Mouse (Mus musculus) midbrain, embryonic 11.5 days (tissue): ENCODE data around the gene Ndel1. TPM values are rescaled to one million over a fixed set of nuclear protein-coding genes. Genes with fewer than 3 reads are reported as not detected.

Source experiments
- ATAC-seq: fragments of 200-750 bp; cut with Nextera tagmentation; 2 replicates; pipeline ENCODE4 v1.8.0; 2017; ENCODE audit warnings: moderate TSS enrichment, moderate library complexity; ENCODE audit not compliant: low FRiP score
- DNase-seq: peaks from one replicate; pipeline ENCODE4 v3.0.0; 2015; ENCODE audit warnings: low spot score; ENCODE audit errors: missing footprints
- H3K27ac ChIP-seq: fragments of 300-500 bp; sonication (generic); 2 replicates; pipeline ENCODE4 v1.5.1; 2014; ENCODE audit warnings: low read depth, low read length
- H3K27me3 ChIP-seq: fragments of 300-500 bp; sonication (generic); 2 replicates; pipeline ENCODE4 v1.6.1; 2014; ENCODE audit warnings: mild to moderate bottlenecking, low read length, moderate library complexity, mixed read lengths; ENCODE audit not compliant: control insufficient read depth, insufficient read depth
- H3K36me3 ChIP-seq: fragments of 300-500 bp; sonication (generic); 2 replicates; pipeline ENCODE4 v1.6.1; 2014; ENCODE audit warnings: mild to moderate bottlenecking, low read length, moderate library complexity, mixed read lengths; ENCODE audit not compliant: control insufficient read depth, insufficient read depth
- H3K4me1 ChIP-seq: fragments of 300-500 bp; sonication (generic); 2 replicates; pipeline ENCODE4 v1.6.1; 2014; ENCODE audit warnings: low read length; ENCODE audit not compliant: control insufficient read depth, insufficient read depth
- H3K4me2 ChIP-seq: fragments of 300-500 bp; sonication (generic); 2 replicates; pipeline ENCODE4 v1.6.1; 2014; ENCODE audit warnings: mild to moderate bottlenecking, moderate library complexity
- H3K4me3 ChIP-seq: fragments of 300-500 bp; sonication (generic); 2 replicates; pipeline ENCODE4 v1.5.1; 2014; ENCODE audit warnings: low read depth, low read length
- H3K9ac ChIP-seq: fragments of 300-500 bp; sonication (generic); 2 replicates; pipeline ENCODE4 v1.6.1; 2014; ENCODE audit warnings: low read length
- H3K9me3 ChIP-seq: fragments of 300-500 bp; sonication (generic); 2 replicates; pipeline ENCODE4 v1.6.1; 2016; ENCODE audit warnings: low read length; ENCODE audit not compliant: control insufficient read depth
- WGBS: fragments of 180-500 bp; shearing (Covaris S2); extraction: QIAGEN DNeasy Blood & Tissue Kit; methylation state at CpG from one replicate; pipeline ENCODE4 v1.1.7; 2014; 5-methylcytosine and 5-hydroxymethylcytosine counted together
- polyA plus RNA-seq: library from polyadenylated mRNA; unstranded; fragments of >200 nt; fragmentation: Nextera tagmentation; extraction: Ambion mirVana; gene quantifications from 2 replicates; pipeline ENCODE4 v1.2.1, GENCODE M21; 2014

Gene Ndel1
- polyA plus RNA-seq, 1 experiment from 2014 or later = 47.6 TPM

DNA sequence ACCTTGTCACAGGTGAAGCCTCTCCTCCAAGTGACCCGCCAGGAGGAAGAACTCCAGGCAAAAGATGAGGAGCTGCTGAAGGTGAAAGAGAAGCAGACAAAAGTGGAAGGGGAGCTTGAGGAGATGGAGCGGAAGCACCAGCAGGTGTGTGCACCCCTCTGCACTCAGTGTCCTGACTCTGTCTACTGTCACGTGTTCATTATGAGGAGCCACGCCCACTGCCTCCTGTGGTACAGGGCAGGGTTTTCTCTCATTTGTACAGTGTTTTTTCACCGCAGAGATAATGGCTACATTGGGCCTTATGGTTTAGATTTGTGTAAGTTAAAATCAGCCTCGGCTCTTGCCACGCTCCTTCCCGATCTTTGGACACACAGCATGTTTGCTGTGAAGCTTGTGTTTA, 85.8 kb downstream of the Ndel1 start:
- H3K27me3 ChIP-seq = no peaks in the 10 kb centered on the region
- no peak overlapping the region for H3K4me3 ChIP-seq
- peaks cover 53% of the 10 kb centered on the region for H3K36me3 ChIP-seq
- no peak overlapping the region for H3K9ac ChIP-seq
- DNase-seq (no peak), ATAC-seq (no peak)
- no peaks in the 10 kb centered on the region for H3K4me1 ChIP-seq
- no peaks in the 10 kb centered on the region for H3K9me3 ChIP-seq
- no peak overlapping the region for H3K4me2 ChIP-seq
- no peak overlapping the region for H3K27ac ChIP-seq
- WGBS = 84% methylated on average over 8 of the region's 8 CpGs

- Histone ChIP-seq H3K27me3 (no peaks in the 10 kb centered on the region), H3K4me3 (no peak overlapping the region), H3K9me3 (no peaks in the 10 kb centered on the region), H3K4me2 (no peak overlapping the region), H3K9ac (no peak overlapping the region), H3K4me1 (peaks cover 4% of the 10 kb centered on the region; the same call in 1 of the 2 replicates), H3K36me3 (peaks cover 34% of the 10 kb centered on the region), H3K27ac (no peak overlapping the region)
- ATAC-seq (no peak), DNase-seq (no peak)
- WGBS = 94% methylated on average over 9 of the region's 9 CpGs
Observed at GRCm38 (mm10) chr11:68782336-68782735, 89.3 kb downstream of the Ndel1 start.

- WGBS = 90% methylated on average over 14 of the region's 14 CpGs
- peaks cover 26% of the 10 kb centered on the region for H3K36me3 ChIP-seq
- H3K9ac ChIP-seq = no peak overlapping the region
- H3K9me3 ChIP-seq = no peaks in the 10 kb centered on the region
- no peaks in the 10 kb centered on the region for H3K27me3 ChIP-seq
- no peak overlapping the region for H3K27ac ChIP-seq
- ATAC-seq (no peak), DNase-seq (no peak)
- H3K4me2 ChIP-seq = no peak overlapping the region
- no peak overlapping the region for H3K4me3 ChIP-seq
- peaks cover 4% of the 10 kb centered on the region; the same call in 1 of the 2 replicates for H3K4me1 ChIP-seq
Observed at GRCm38 (mm10) chr11:68780466-68781114, 91.1 kb downstream of the Ndel1 start.

DNA sequence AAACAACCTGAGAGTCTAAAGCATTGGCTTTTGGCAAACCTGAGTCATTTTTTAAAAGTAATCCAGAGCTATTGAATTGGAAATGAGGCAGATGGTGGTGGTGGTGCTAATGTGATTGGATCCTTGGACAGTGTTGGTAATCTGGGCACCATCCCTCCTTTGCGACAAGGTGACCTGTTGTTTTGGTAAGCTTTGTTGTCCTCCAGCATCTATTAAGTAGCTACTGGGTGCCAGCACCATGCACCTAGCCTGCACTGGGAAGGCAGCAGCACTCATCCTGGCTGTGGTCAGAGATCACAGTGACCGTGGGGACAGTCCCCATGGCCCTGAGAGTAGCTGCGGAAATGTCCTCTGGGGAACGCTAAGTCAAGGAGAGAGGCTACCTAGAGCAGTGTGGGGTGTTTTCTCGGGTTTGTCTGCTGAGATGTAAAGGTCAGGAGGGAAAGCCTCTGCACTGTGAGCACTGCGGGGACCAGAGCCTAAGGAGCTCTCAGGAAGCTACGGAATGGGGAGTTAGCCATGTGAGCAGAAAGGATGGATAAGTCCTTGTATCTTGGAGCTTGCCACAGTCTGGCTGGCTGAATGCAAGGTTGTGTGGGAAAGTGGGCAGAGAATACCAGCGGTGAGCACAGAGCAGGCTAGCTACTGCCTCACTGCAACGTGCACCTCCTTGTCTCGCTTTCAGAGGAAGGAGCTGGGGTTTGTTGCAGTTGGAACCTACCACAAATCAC, 91.8 kb downstream of the Ndel1 start:
- no peak overlapping the region for H3K27ac ChIP-seq

DNA sequence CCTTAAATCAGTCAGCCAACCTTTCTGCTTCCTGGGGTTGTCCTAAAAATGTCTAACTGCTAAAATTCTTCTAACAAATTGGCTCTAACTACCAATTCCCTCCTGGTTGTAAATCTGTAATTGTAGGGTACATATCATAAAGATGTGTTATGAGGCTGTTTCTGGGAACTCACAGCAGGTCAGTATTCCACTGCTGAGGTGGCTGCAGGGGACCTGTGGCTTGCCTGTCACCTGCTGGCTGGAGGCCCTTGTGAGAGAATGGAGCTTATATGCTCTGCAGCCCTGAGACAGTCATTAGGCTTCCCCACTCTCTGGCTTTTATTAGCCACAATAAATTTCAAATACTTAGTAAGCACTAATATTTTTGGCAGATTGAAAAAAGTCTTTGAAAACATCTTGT, 92.8 kb downstream of the Ndel1 start:
- Histone ChIP-seq H3K9me3 (no peaks in the 10 kb centered on the region), H3K4me2 (no peak overlapping the region), H3K27ac (no peak overlapping the region), H3K27me3 (no peaks in the 10 kb centered on the region), H3K4me1 (peaks cover 4% of the 10 kb centered on the region; the same call in 1 of the 2 replicates), H3K36me3 (peaks cover 15% of the 10 kb centered on the region), H3K9ac (no peak overlapping the region), H3K4me3 (no peak overlapping the region)
- DNase-seq = no peak
- no peak for ATAC-seq

More for the DNA sequence above, 91.8 kb downstream of the Ndel1 start:
- DNase-seq (no peak), ATAC-seq (no peak)
- peaks cover 21% of the 10 kb centered on the region for H3K36me3 ChIP-seq
- H3K4me2 ChIP-seq = no peak overlapping the region
- H3K9me3 ChIP-seq = no peaks in the 10 kb centered on the region
- H3K4me3 ChIP-seq = no peak overlapping the region
- H3K9ac ChIP-seq = no peak overlapping the region
- peaks cover 4% of the 10 kb centered on the region; the same call in 1 of the 2 replicates for H3K4me1 ChIP-seq
- WGBS = 89% methylated on average over 10 of the region's 10 CpGs
- H3K27me3 ChIP-seq = no peaks in the 10 kb centered on the region

GRCm38 (mm10) chr11:68777933-68778332, 93.7 kb downstream of the Ndel1 start:
- WGBS = 92% methylated on average over 11 of the region's 11 CpGs
- no peak for DNase-seq
- H3K4me1 ChIP-seq = peaks cover 4% of the 10 kb centered on the region; the same call in 1 of the 2 replicates
- H3K36me3 ChIP-seq = peaks cover 15% of the 10 kb centered on the region
- ATAC-seq = no peak
- no peaks in the 10 kb centered on the region for H3K9me3 ChIP-seq
- H3K4me3 ChIP-seq = no peak overlapping the region
- H3K9ac ChIP-seq = no peak overlapping the region
- H3K4me2 ChIP-seq = no peak overlapping the region
- H3K27ac ChIP-seq = no peak overlapping the region
- no peaks in the 10 kb centered on the region for H3K27me3 ChIP-seq

DNA sequence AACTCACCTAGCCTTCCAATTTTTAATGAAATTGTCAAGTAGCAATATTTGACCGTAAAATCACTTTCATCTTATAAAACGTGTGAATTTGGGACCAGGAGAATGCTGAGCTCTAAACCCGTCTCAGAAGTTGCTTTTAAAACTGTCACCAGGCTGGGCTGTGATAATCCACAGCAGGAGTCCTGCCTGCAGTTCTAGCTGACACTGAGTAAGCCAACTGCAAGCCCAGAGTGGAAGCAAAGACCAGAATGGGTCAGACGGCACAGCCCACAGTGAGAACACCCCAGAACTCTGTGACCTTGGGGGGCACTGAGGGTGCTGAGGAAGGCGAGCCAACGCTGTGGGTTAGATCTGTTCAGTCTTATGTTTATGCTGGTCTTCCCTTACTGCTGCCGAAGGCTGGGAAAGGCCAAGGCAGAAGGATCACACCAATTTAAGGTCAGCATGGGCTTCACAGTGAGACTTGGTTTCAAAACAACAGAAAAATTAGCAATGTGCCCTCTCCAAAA, 95.5 kb downstream of the Ndel1 start:
- WGBS = 79% methylated on average over 7 of the region's 7 CpGs
- no peak for DNase-seq
- no peak for ATAC-seq
- no peaks in the 10 kb centered on the region for H3K27me3 ChIP-seq
- H3K4me1 ChIP-seq = peaks cover 4% of the 10 kb centered on the region; the same call in 1 of the 2 replicates
- H3K4me3 ChIP-seq = no peak overlapping the region
- H3K4me2 ChIP-seq = no peak overlapping the region
- no peak overlapping the region for H3K27ac ChIP-seq
- no peak overlapping the region for H3K9ac ChIP-seq
- H3K9me3 ChIP-seq = no peaks in the 10 kb centered on the region
- H3K36me3 ChIP-seq = peaks cover 14% of the 10 kb centered on the region
